Mouse (Mus musculus) cerebellum, adult 2 months (tissue): ENCODE data around the gene Ctsw.

Experiments
- CTCF ChIP-seq: fragments of 200-500 bp; IDR thresholded peaks from 2 replicates; pipeline ENCODE4 v1.5.1; 2011; ENCODE audit warnings: low read depth, mild to moderate bottlenecking, control low read depth, low read length, moderate library complexity, borderline replicate concordance; ENCODE audit not compliant: insufficient read depth
- POLR2A ChIP-seq: fragments of 200-500 bp; IDR thresholded peaks from 2 replicates; pipeline ENCODE4 v1.6.1; 2011; ENCODE audit warnings: low read length, control low read depth, borderline replicate concordance; ENCODE audit not compliant: insufficient read depth

DNA sequence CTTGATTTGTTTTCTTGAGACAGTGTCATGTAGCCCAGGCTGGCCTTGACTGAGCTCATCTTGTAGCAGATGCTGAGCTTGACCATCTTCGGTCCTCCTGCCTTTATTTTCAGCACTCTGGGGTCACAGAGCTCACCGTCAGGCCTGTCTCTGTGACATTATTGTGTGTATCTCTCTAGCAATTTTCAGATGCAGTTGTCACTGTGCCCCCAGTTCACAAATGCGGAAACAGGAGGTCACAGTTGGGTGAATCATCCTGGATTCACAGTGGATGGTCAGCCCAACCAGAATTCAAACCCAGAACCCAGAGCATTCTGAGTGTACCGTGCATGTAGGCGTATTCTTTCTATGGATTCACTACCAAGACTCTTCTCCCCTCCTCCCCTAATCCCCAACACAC is 22.6 kb downstream of the Ctsw start:
- TF ChIP-seq POLR2A (no peak), CTCF (no peak)
